Mouse (Mus musculus): ENCODE data around the gene Fam20a. TPM values are rescaled to one million over a fixed set of nuclear protein-coding genes. Genes with fewer than 3 reads are reported as not detected.
"Not testable (repeated sequence)": the region's sequence is repeated elsewhere in the genome, so short reads cannot be mapped to it uniquely, and the experiment has no call there.

Fam20a gene
- polyA plus RNA-seq, 1 experiment from 2014 or later = 6.7 TPM

- Histone ChIP-seq H3K4me2 (no peak overlapping the region), H3K9me3 (replicated peaks) (no peaks in the 10 kb centered on the region), H3K27ac (replicated peaks) (no peak overlapping the region), H3K4me1 (replicated peaks) (0 out of 2 replicates have a peak, but pooled peaks cover 5% of the 10 kb centered on the region), H3K27me3 (no peaks in the 10 kb centered on the region), H3K36me3 (replicated peaks) (peaks cover 69% of the 10 kb centered on the region), H3K9ac (no peak overlapping the region), H3K4me3 (replicated peaks) (no peak overlapping the region)
- no peak for ATAC-seq (ENCODE audit: insufficient read depth)
- 57% methylated on average over 8 of the region's 8 CpGs for WGBS (ENCODE audit: insufficient replicate concordance)
Observed at GRCm38 (mm10) chr11:109669149-109669708, 52.9 kb downstream of the Fam20a start.

- H3K36me3 ChIP-seq (replicated peaks) = peaks cover 79% of the 10 kb centered on the region
- H3K9ac ChIP-seq = no peak overlapping the region
- WGBS (ENCODE audit: insufficient replicate concordance) = 71% methylated on average over 8 of the region's 8 CpGs
- H3K27ac ChIP-seq (replicated peaks) = no peak overlapping the region
- no peak overlapping the region for H3K4me3 ChIP-seq (replicated peaks)
- H3K27me3 ChIP-seq = no peaks in the 10 kb centered on the region
- 0 out of 2 replicates have a peak, but pooled peaks cover 5% of the 10 kb centered on the region for H3K4me1 ChIP-seq (replicated peaks)
- no peak for ATAC-seq (ENCODE audit: insufficient read depth)
- no peaks in the 10 kb centered on the region for H3K9me3 ChIP-seq (replicated peaks)
- no peak overlapping the region for H3K4me2 ChIP-seq
Observed at GRCm38 (mm10) chr11:109668115-109668725, 53.9 kb downstream of the Fam20a start.

GRCm38 (mm10) chr11:109667371-109667770, 54.7 kb downstream of the Fam20a start:
- H3K27me3 ChIP-seq = no peaks in the 10 kb centered on the region
- no peaks in the 10 kb centered on the region for H3K9me3 ChIP-seq (replicated peaks)
- H3K36me3 ChIP-seq (replicated peaks) = peaks cover 88% of the 10 kb centered on the region
- 0 out of 2 replicates have a peak, but pooled peaks cover 5% of the 10 kb centered on the region for H3K4me1 ChIP-seq (replicated peaks)
- 88% methylated on average over 19 of the region's 19 CpGs for WGBS (ENCODE audit: insufficient replicate concordance)
- no peak overlapping the region for H3K9ac ChIP-seq
- no peak overlapping the region for H3K27ac ChIP-seq (replicated peaks)
- no peak overlapping the region for H3K4me3 ChIP-seq (replicated peaks)
- ATAC-seq (ENCODE audit: insufficient read depth) = no peak
- H3K4me2 ChIP-seq = no peak overlapping the region

GRCm38 (mm10) chr11:109666411-109666810, 55.7 kb downstream of the Fam20a start:
- WGBS (ENCODE audit: insufficient replicate concordance) = 91% methylated on average over 13 of the region's 13 CpGs
- H3K27ac ChIP-seq (replicated peaks) = no peak overlapping the region
- H3K9me3 ChIP-seq (replicated peaks) = no peaks in the 10 kb centered on the region
- no peaks in the 10 kb centered on the region for H3K27me3 ChIP-seq
- no peak for ATAC-seq (ENCODE audit: insufficient read depth)
- no peak overlapping the region for H3K4me3 ChIP-seq (replicated peaks)
- H3K36me3 ChIP-seq (replicated peaks) = peaks cover 92% of the 10 kb centered on the region
- no peak overlapping the region for H3K9ac ChIP-seq
- 0 out of 2 replicates have a peak, but pooled peaks cover 5% of the 10 kb centered on the region for H3K4me1 ChIP-seq (replicated peaks)
- H3K4me2 ChIP-seq = no peak overlapping the region

- Histone ChIP-seq H3K27ac (replicated peaks) (no peak overlapping the region), H3K9ac (no peak overlapping the region), H3K4me1 (replicated peaks) (0 out of 2 replicates have a peak, but pooled peaks cover 5% of the 10 kb centered on the region), H3K4me3 (replicated peaks) (no peak overlapping the region), H3K27me3 (no peaks in the 10 kb centered on the region), H3K4me2 (no peak overlapping the region), H3K36me3 (replicated peaks) (peaks cover 94% of the 10 kb centered on the region), H3K9me3 (replicated peaks) (no peaks in the 10 kb centered on the region)
- no peak for ATAC-seq (ENCODE audit: insufficient read depth)
- 82% methylated on average over 6 of the region's 6 CpGs for WGBS (ENCODE audit: insufficient replicate concordance)
Observed at GRCm38 (mm10) chr11:109665424-109665823, 56.7 kb downstream of the Fam20a start.

GRCm38 (mm10) chr11:109664293-109664692, 57.8 kb downstream of the Fam20a start:
- 80% methylated on average over 13 of the region's 13 CpGs for WGBS (ENCODE audit: insufficient replicate concordance)
- Histone ChIP-seq H3K27ac (replicated peaks) (no peak overlapping the region), H3K9me3 (replicated peaks) (no peaks in the 10 kb centered on the region), H3K4me1 (replicated peaks) (0 out of 2 replicates have a peak, but pooled peaks cover 5% of the 10 kb centered on the region), H3K4me2 (no peak overlapping the region), H3K4me3 (replicated peaks) (no peak overlapping the region), H3K36me3 (replicated peaks) (peaks cover 93% of the 10 kb centered on the region), H3K9ac (no peak overlapping the region), H3K27me3 (no peaks in the 10 kb centered on the region)
- no peak for ATAC-seq (ENCODE audit: insufficient read depth)

GRCm38 (mm10) chr11:109660526-109660925, 61.6 kb downstream of the Fam20a start:
- H3K36me3 ChIP-seq (replicated peaks) = peaks cover 86% of the 10 kb centered on the region
- not testable (repeated sequence) for H3K27ac ChIP-seq (replicated peaks); ATAC-seq (ENCODE audit: insufficient read depth); H3K9me3 ChIP-seq (replicated peaks); H3K4me3 ChIP-seq (replicated peaks); H3K9ac ChIP-seq; H3K4me2 ChIP-seq; H3K27me3 ChIP-seq
- peaks cover 17% of the 10 kb centered on the region for H3K4me1 ChIP-seq (replicated peaks)
- 89% methylated on average over 8 of the region's 8 CpGs for WGBS (ENCODE audit: insufficient replicate concordance)

- no peak overlapping the region; the same call in 1 of the 2 replicates for H3K4me2 ChIP-seq
- no peak overlapping the region for H3K27ac ChIP-seq (replicated peaks)
- ATAC-seq (ENCODE audit: insufficient read depth) = peak; percentile 67; the same call in 1 of the 2 replicates
- H3K4me3 ChIP-seq (replicated peaks) = no peak overlapping the region
- no peaks in the 10 kb centered on the region for H3K27me3 ChIP-seq
- no peaks in the 10 kb centered on the region for H3K9me3 ChIP-seq (replicated peaks)
- H3K36me3 ChIP-seq (replicated peaks) = peaks cover 69% of the 10 kb centered on the region
- H3K4me1 ChIP-seq (replicated peaks) = peaks cover 51% of the 10 kb centered on the region
- H3K9ac ChIP-seq = 0 out of 2 replicates have a peak overlapping the region, but pooled peaks have one; percentile 1
- WGBS (ENCODE audit: insufficient replicate concordance) = 19% methylated on average over 7 of the region's 7 CpGs
Observed at GRCm38 (mm10) chr11:109656232-109656631, 65.8 kb downstream of the Fam20a start.

- no peak overlapping the region for H3K4me2 ChIP-seq
- WGBS (ENCODE audit: insufficient replicate concordance) = 79% methylated on average over 6 of the region's 6 CpGs
- peaks cover 53% of the 10 kb centered on the region for H3K36me3 ChIP-seq (replicated peaks)
- no peak overlapping the region for H3K9ac ChIP-seq
- H3K9me3 ChIP-seq (replicated peaks) = no peaks in the 10 kb centered on the region
- peaks cover 62% of the 10 kb centered on the region for H3K4me1 ChIP-seq (replicated peaks)
- ATAC-seq (ENCODE audit: insufficient read depth) = no peak
- H3K4me3 ChIP-seq (replicated peaks) = no peak overlapping the region
- H3K27ac ChIP-seq (replicated peaks) = no peak overlapping the region
- H3K27me3 ChIP-seq = peaks cover 6% of the 10 kb centered on the region
Observed at GRCm38 (mm10) chr11:109654581-109654980, 67.5 kb downstream of the Fam20a start.

- ATAC-seq (ENCODE audit: insufficient read depth) = no peak
- H3K4me2 ChIP-seq = peak overlapping the region; percentile 96
- 0 out of 2 replicates have a peak overlapping the region, but pooled peaks have one; percentile 20 for H3K27ac ChIP-seq (replicated peaks)
- H3K27me3 ChIP-seq = peaks cover 20% of the 10 kb centered on the region
- H3K9ac ChIP-seq = no peak overlapping the region
- H3K36me3 ChIP-seq (replicated peaks) = peaks cover 46% of the 10 kb centered on the region
- peaks cover 76% of the 10 kb centered on the region for H3K4me1 ChIP-seq (replicated peaks)
- H3K4me3 ChIP-seq (replicated peaks) = no peak overlapping the region; the same call in 1 of the 2 replicates
- 68% methylated on average over 8 of the region's 8 CpGs for whole genome bisulfite sequencing (ENCODE audit: insufficient replicate concordance)
- H3K9me3 ChIP-seq (replicated peaks) = no peaks in the 10 kb centered on the region
Observed at GRCm38 (mm10) chr11:109653201-109653600, 68.9 kb downstream of the Fam20a start.

- peaks cover 26% of the 10 kb centered on the region for H3K27me3 ChIP-seq
- no peak for ATAC-seq (ENCODE audit: insufficient read depth)
- peak overlapping the region; percentile 95; the same call in 1 of the 2 replicates for H3K9ac ChIP-seq
- peak overlapping the region; percentile 96 for H3K4me2 ChIP-seq
- WGBS (ENCODE audit: insufficient replicate concordance) = 31% methylated on average over 6 of the region's 6 CpGs
- peaks cover 76% of the 10 kb centered on the region for H3K4me1 ChIP-seq (replicated peaks)
- H3K36me3 ChIP-seq (replicated peaks) = peaks cover 42% of the 10 kb centered on the region
- no peaks in the 10 kb centered on the region for H3K9me3 ChIP-seq (replicated peaks)
- H3K27ac ChIP-seq (replicated peaks) = peak overlapping the region; percentile 94
- peak overlapping the region; percentile 98 for H3K4me3 ChIP-seq (replicated peaks)
Observed at GRCm38 (mm10) chr11:109652505-109652904, 69.6 kb downstream of the Fam20a start.

All from liver, embryonic 15.5 days (tissue).